Mouse (Mus musculus) C2C12 (cell line): Measurements from ENCODE around the gene Ctse. TPM values are rescaled to one million over a fixed set of nuclear protein-coding genes. Genes with fewer than 3 reads are reported as not detected.
A peak's percentile ranks its signal among the peaks of the same experiment; 100 is the strongest.

Source experiments
- H3K27me3 ChIP-seq: one replicate; pipeline ENCODE4 v1.6.1; 2011; ENCODE audit not compliant: control insufficient read depth, insufficient read depth, insufficient read length
- H3K36me3 ChIP-seq: one replicate; pipeline ENCODE4 v1.6.1; 2011; ENCODE audit not compliant: control insufficient read depth, insufficient read depth
- H3K4me3 ChIP-seq: one replicate; pipeline ENCODE4 v1.5.1; 2011; ENCODE audit warnings: mild to moderate bottlenecking, control low read depth; ENCODE audit not compliant: poor library complexity, insufficient read depth, severe bottlenecking
- H3K79me2 ChIP-seq: one replicate; pipeline ENCODE4 v1.6.1; 2011; ENCODE audit not compliant: control insufficient read depth, insufficient read depth
- H3K79me3 ChIP-seq: one replicate; pipeline ENCODE4 v1.6.1; 2011; ENCODE audit warnings: low read depth, control low read depth
- H3ac ChIP-seq: one replicate; pipeline ENCODE3; 2011; ENCODE audit warnings: low read depth; ENCODE audit not compliant: control insufficient read depth, insufficient read length
- CEBPB ChIP-seq: IDR thresholded peaks from one replicate; pipeline ENCODE4 v1.6.1; 2011; ENCODE audit warnings: low read depth, mild to moderate bottlenecking, control low read depth, moderate library complexity
- CTCF ChIP-seq: IDR thresholded peaks from one replicate; pipeline ENCODE4 v1.5.1; 2011; ENCODE audit not compliant: control insufficient read depth, insufficient read depth, insufficient read length
- FOSL1 ChIP-seq: IDR thresholded peaks from one replicate; pipeline ENCODE4 v1.8.0; 2011; ENCODE audit warnings: mild to moderate bottlenecking, low read length; ENCODE audit not compliant: poor library complexity, insufficient read depth, severe bottlenecking
- MAX ChIP-seq: IDR thresholded peaks from one replicate; pipeline ENCODE4 v1.6.1; 2011; ENCODE audit warnings: mild to moderate bottlenecking, control low read depth
- MYOD1 ChIP-seq: IDR thresholded peaks from one replicate; pipeline ENCODE4 v1.6.1; 2011; ENCODE audit warnings: low read depth; ENCODE audit not compliant: control insufficient read depth, insufficient read length
- MYOG ChIP-seq: IDR thresholded peaks from one replicate; pipeline ENCODE4 v1.6.1; 2011; ENCODE audit not compliant: control insufficient read depth, insufficient read length; ENCODE audit errors: extremely low read depth
- USF1 ChIP-seq: IDR thresholded peaks from one replicate; pipeline ENCODE4 v1.6.1; 2011; ENCODE audit warnings: low read depth, mild to moderate bottlenecking, control low read depth, moderate library complexity
- polyA plus RNA-seq: library from polyadenylated mRNA; unstranded; fragments of >200 nt; fragmentation: generic; extraction: Trizol; gene quantifications from one replicate; pipeline ENCODE4 v1.2.1, GENCODE M21; 2012; ENCODE audit warnings: missing spikeins

The Ctse gene
- polyA plus RNA-seq, 1 experiment = not detected

DNA sequence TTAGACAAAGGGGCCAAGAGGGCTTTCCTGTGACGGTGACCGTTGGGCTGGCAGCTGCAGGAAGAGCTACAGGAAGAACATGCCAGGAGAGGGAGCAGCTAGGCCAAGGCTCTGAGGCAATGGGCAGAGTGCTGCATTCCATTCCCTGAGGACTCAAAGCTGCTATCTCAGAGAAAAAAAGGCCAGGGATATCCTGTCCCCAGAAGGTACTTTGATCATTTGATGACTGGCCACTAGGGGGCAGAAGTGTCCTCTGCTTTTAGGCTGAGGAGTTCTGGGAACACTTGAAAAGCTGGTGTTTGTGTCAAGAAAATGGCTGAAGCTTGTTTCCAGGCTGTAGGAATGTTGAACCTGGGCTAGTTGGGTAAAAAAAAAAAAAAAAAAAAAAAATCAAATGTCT, 74.3 kb downstream of the Ctse start:
- no peaks in the 10 kb centered on the region for H3K27me3 ChIP-seq
- H3K79me3 ChIP-seq = no peaks in the 10 kb centered on the region
- H3K4me3 ChIP-seq = no peak overlapping the region
- no peaks in the 10 kb centered on the region for H3K36me3 ChIP-seq
- TF ChIP-seq MYOG (no peak), USF1 (no peak), FOSL1 (no peak), CTCF (peak; percentile 32), MAX (no peak), CEBPB (no peak), MYOD1 (no peak)
- no peaks in the 10 kb centered on the region for H3K79me2 ChIP-seq
- H3ac ChIP-seq = no peak overlapping the region

DNA sequence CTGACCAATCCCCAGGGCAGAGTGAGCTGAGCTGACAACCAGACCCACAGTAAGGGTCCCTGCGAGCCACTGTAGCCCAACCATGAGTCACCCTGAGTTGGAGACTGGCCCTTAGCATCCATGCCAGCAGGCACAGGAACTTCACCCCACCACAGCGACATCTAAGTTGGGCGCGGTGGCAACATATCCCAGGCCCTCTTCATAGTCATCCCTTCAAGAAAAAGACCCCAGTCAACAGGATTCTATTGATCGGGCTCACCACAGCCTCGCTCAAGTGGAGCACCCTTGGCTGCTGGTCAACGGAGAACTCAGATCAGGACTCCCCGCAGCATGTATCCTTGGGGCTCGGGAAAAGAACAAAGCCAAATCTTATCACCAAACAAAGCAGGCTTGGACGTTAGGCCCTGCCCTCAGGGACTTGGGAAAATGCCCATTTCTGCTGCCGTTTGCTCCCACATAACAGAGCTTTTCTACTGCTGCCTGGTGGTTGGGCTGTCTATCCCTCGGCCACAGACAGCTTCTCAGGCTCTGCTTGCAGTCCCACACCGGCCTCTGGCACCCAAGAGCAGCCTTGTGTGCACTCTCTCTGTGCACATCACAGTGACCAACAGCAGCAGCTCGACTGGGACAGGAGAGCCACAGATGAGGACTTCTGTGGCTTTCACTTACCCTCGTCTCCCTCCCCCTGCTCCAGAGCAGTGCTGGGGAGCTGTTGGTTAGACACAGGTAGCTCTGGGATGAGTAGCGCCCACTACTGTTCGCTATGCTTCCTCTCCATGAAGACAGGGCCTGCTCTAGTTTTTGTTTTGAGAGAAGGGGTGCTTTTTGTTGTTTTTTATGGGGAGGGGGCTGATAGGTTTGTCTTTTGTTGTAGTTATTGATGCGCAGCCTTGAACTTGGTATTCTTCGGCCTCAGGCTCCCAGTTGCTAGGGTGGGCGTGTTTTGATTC, 76.6 kb downstream of the Ctse start:
- Histone ChIP-seq H3K4me3 (no peak overlapping the region), H3ac (no peak overlapping the region), H3K36me3 (no peaks in the 10 kb centered on the region), H3K27me3 (no peaks in the 10 kb centered on the region), H3K79me3 (no peaks in the 10 kb centered on the region), H3K79me2 (no peaks in the 10 kb centered on the region)
- TF ChIP-seq USF1 = no peak
- no peak for TF ChIP-seq CTCF
- TF ChIP-seq CEBPB = no peak
- TF ChIP-seq MYOG = no peak
- TF ChIP-seq MAX = no peak
- no peak for TF ChIP-seq FOSL1
- TF ChIP-seq MYOD1 = no peak

DNA sequence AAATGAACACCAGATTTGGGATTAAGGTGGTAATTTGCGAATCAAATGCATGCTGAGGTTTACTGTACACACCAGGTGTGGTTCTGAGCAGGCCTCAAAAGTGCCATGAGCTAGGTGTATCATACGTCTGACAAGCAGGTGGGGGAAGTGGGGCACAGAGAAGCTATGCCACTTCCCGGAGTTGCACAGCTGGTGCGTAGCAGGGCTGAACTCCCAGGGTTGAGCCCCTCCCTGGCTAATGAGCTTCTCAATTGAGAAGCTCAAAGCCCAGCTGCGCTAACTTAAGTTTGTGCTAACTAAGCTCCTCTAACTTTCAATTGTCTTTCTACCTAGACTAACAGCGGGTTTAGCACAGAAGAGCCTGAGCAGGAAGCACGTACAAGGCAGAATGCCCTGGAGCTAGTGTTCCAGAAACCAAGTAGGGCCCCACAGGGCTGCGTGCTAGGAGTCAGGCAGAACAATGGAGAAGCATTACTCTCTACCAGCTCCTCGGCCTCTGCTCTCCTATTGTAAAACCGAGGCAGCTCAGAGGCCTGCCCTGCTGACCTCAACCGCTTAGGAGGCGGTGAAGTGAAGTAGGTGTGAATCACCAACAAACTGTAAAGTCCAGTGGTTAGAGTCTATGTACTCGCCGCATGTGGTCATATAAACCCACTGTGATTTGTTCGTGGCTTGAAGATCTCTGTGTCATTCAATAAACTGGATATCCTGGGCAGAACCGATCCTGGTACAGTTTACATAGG, 81.0 kb downstream of the Ctse start:
- Histone ChIP-seq H3K27me3 (no peaks in the 10 kb centered on the region), H3K79me2 (no peaks in the 10 kb centered on the region), H3K4me3 (no peak overlapping the region), H3K79me3 (no peaks in the 10 kb centered on the region), H3ac (no peak overlapping the region), H3K36me3 (no peaks in the 10 kb centered on the region)
- TF ChIP-seq MYOD1 (no peak), FOSL1 (no peak), MAX (no peak)

DNA sequence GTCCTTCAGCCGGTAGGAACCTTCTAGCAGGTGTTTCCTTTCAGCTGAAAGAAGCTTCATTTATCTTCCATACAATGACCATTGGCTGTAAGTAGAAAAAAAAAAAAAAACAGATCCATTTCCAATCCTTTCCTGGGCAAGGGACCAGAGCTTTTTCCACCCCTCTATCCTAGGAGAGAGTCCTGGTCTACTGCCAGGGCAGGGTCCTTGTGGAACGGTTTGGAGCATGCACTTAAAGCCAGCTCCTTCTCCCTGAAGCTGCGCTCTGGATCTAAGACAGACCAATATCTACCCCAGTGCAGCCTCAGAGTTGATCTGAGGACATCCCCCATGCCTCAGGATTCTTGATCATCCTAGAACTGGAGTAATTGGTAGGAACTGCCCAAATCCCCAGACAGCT, 83.9 kb downstream of the Ctse start:
- Histone ChIP-seq H3ac (no peak overlapping the region), H3K79me2 (no peaks in the 10 kb centered on the region), H3K36me3 (no peaks in the 10 kb centered on the region), H3K79me3 (no peaks in the 10 kb centered on the region), H3K4me3 (no peak overlapping the region), H3K27me3 (no peaks in the 10 kb centered on the region)
- TF ChIP-seq FOSL1 (no peak), CTCF (no peak), MYOD1 (no peak), MYOG (no peak), MAX (no peak), CEBPB (no peak), USF1 (no peak)

DNA sequence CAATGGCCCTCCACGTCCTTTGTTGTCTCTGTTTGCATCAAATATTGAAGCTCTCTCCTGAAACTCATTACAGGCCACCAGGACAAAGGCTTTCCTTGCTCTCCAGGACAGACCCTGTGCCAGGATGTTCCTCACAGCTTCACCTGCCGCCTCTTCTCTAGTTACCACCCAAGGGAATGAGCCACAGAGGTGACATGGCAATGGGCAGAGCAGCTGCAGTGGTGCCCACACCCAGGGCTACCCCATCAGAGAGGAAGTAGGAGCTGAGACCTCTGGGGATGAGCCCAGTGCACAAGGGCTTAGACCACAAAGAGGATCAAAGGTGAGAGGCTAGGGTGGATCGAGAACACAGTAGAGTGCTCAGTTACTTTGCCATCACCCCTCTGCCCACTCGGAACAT, 85.4 kb downstream of the Ctse start:
- Histone ChIP-seq H3K4me3 (no peak overlapping the region), H3K27me3 (no peaks in the 10 kb centered on the region), H3ac (no peak overlapping the region), H3K79me2 (no peaks in the 10 kb centered on the region), H3K36me3 (no peaks in the 10 kb centered on the region), H3K79me3 (no peaks in the 10 kb centered on the region)
- TF ChIP-seq MYOD1 (no peak), USF1 (no peak), FOSL1 (no peak), CEBPB (no peak), MAX (no peak), CTCF (no peak), MYOG (no peak)

Other genes with a start within 250 kb of the Ctse start
- gene Srgap2, start 111.0 kb upstream of the Ctse start, polyA plus RNA-seq = 10.5 TPM
- 3.1 TPM for gene Fam72a, start 110.4 kb upstream of the Ctse start, polyA plus RNA-seq
- not detected for gene Avpr1b, start 39.1 kb upstream of the Ctse start, polyA plus RNA-seq
- gene Rab7b, start 50.4 kb downstream of the Ctse start, polyA plus RNA-seq = 4.1 TPM
- not detected for gene Slc26a9, start 105.7 kb downstream of the Ctse start, polyA plus RNA-seq
- gene Pm20d1, start 159.1 kb downstream of the Ctse start, polyA plus RNA-seq = 0.01 TPM
- 6.7 TPM for gene Slc41a1, start 189.2 kb downstream of the Ctse start, polyA plus RNA-seq
- 3.7 TPM for gene Rab29, start 228.9 kb downstream of the Ctse start, polyA plus RNA-seq